Mouse (Mus musculus) splenic B cell, adult 2 months (primary cell): ENCODE results near the gene Smim24.

Source experiments
- DNase-seq: peaks from one replicate; pipeline ENCODE4 v3.0.0-alpha.2; 2011; ENCODE audit warnings: low read depth, low spot score
- H3K27me3 ChIP-seq: 2 replicates; pipeline ENCODE4 v1.6.1; 2012; ENCODE audit warnings: mild to moderate bottlenecking, low read length, moderate library complexity, mixed read lengths; ENCODE audit not compliant: control insufficient read depth, poor library complexity, insufficient read depth, severe bottlenecking
- H3K36me3 ChIP-seq: 2 replicates; pipeline ENCODE4 v1.6.1; 2012; ENCODE audit warnings: mild to moderate bottlenecking, low read length, moderate library complexity, mixed read lengths; ENCODE audit not compliant: control insufficient read depth, poor library complexity, insufficient read depth, severe bottlenecking

The Smim24 gene

GRCm38 (mm10) chr10:81392781-81393185 lies at the start of gene Smim24:
Gene Smim24 (plus strand): TSS chr10:81393051.
- Histone ChIP-seq H3K27me3 (no peaks in the 10 kb centered on the region), H3K36me3 (no peaks in the 10 kb centered on the region)
- no peak for DNase-seq

- no peaks in the 10 kb centered on the region for H3K27me3 ChIP-seq
- H3K36me3 ChIP-seq = no peaks in the 10 kb centered on the region; the same call in 1 of the 2 replicates
- DNase-seq = peak; percentile 79
These were observed 48.3 kb upstream of the Smim24 start for GRCm38 (mm10) chr10:81344421-81345161.

GRCm38 (mm10) chr10:81345162-81345534 lies 47.7 kb upstream of the Smim24 start:
- H3K27me3 ChIP-seq = no peaks in the 10 kb centered on the region
- no peaks in the 10 kb centered on the region; the same call in 1 of the 2 replicates for H3K36me3 ChIP-seq
- peak; percentile 54 for DNase-seq

- Histone ChIP-seq H3K36me3 (no peaks in the 10 kb centered on the region; the same call in 1 of the 2 replicates), H3K27me3 (no peaks in the 10 kb centered on the region)
- DNase-seq = peak; percentile 80
These were observed 46.3 kb upstream of the Smim24 start for GRCm38 (mm10) chr10:81346453-81347067.

GRCm38 (mm10) chr10:81349146-81349545 lies 43.7 kb upstream of the Smim24 start:
- peak; percentile 38 for DNase-seq
- Histone ChIP-seq H3K36me3 (no peaks in the 10 kb centered on the region; the same call in 1 of the 2 replicates), H3K27me3 (no peaks in the 10 kb centered on the region)

GRCm38 (mm10) chr10:81349961-81350350 lies 42.9 kb upstream of the Smim24 start:
- H3K36me3 ChIP-seq = no peaks in the 10 kb centered on the region; the same call in 1 of the 2 replicates
- no peak for DNase-seq
- H3K27me3 ChIP-seq = no peaks in the 10 kb centered on the region

GRCm38 (mm10) chr10:81350351-81351063 lies 42.3 kb upstream of the Smim24 start, which contains the start of gene Hmg20b:
Gene Hmg20b (minus strand): TSS chr10:81350480.
- DNase-seq = peak; percentile 99
- H3K36me3 ChIP-seq = no peaks in the 10 kb centered on the region; the same call in 1 of the 2 replicates
- no peaks in the 10 kb centered on the region for H3K27me3 ChIP-seq

- Histone ChIP-seq H3K27me3 (no peaks in the 10 kb centered on the region), H3K36me3 (no peaks in the 10 kb centered on the region; the same call in 1 of the 2 replicates)
- DNase-seq = peak; percentile 59
These were observed 41.1 kb upstream of the Smim24 start for GRCm38 (mm10) chr10:81351678-81352291.

GRCm38 (mm10) chr10:81354738-81355477 lies 37.9 kb upstream of the Smim24 start:
- Histone ChIP-seq H3K27me3 (no peaks in the 10 kb centered on the region), H3K36me3 (no peaks in the 10 kb centered on the region)
- no peak for DNase-seq

- Histone ChIP-seq H3K27me3 (no peaks in the 10 kb centered on the region), H3K36me3 (no peaks in the 10 kb centered on the region)
- no peak for DNase-seq
These were observed 37.3 kb upstream of the Smim24 start for GRCm38 (mm10) chr10:81355533-81355932.

GRCm38 (mm10) chr10:81356352-81356990 lies 36.4 kb upstream of the Smim24 start:
- Histone ChIP-seq H3K36me3 (no peaks in the 10 kb centered on the region), H3K27me3 (no peaks in the 10 kb centered on the region)
- peak; percentile 80 for DNase-seq

GRCm38 (mm10) chr10:81356991-81357844 lies 35.6 kb upstream of the Smim24 start, which contains the start of gene Mfsd12:
Gene Mfsd12 (plus strand): TSS chr10:81357491.
- DNase-seq = peak; percentile 91
- Histone ChIP-seq H3K36me3 (no peaks in the 10 kb centered on the region), H3K27me3 (no peaks in the 10 kb centered on the region)

- no peak for DNase-seq
- H3K27me3 ChIP-seq = no peaks in the 10 kb centered on the region
- H3K36me3 ChIP-seq = no peaks in the 10 kb centered on the region
These were observed 34.6 kb upstream of the Smim24 start for GRCm38 (mm10) chr10:81358209-81358608.
